In genomic region chr15:60793041-60793673, GRCm38 (mm10) we compare ENCODE assay signal across 13 mouse cellular contexts.
"Had no signal": no experiment of that assay in that cellular context is flagged by ENCODE, and none has a peak within 500 bp of the region (broad histone marks: within the 10 kb centered on the region; RNA-seq: fewer than 3 reads in every experiment).

No protein-coding gene starts in this region.

- H3K27me3 ChIP-seq: hindbrain, embryonic 12.5 days; limb, embryonic 12.5 days; liver, embryonic 13.5 days; midbrain, embryonic 13.5 days; stomach, embryonic 15.5 days had no signal

- H3K4me3 ChIP-seq: hindbrain, embryonic 12.5 days; limb, embryonic 12.5 days; liver, embryonic 13.5 days; midbrain, embryonic 13.5 days; stomach, embryonic 15.5 days had no signal

- H3K9ac ChIP-seq: hindbrain, embryonic 12.5 days; limb, embryonic 12.5 days; liver, embryonic 13.5 days; lung, embryonic 14.5 days; midbrain, embryonic 13.5 days; stomach, embryonic 15.5 days had no signal

- H3K27ac ChIP-seq: hindbrain, embryonic 12.5 days; limb, embryonic 12.5 days; liver, embryonic 13.5 days; midbrain, embryonic 13.5 days; stomach, embryonic 15.5 days had no signal

- H3K9me3 ChIP-seq: hindbrain, embryonic 12.5 days; limb, embryonic 12.5 days; liver, embryonic 13.5 days; stomach, embryonic 15.5 days had no signal

- ATAC-seq: hindbrain, embryonic 16.5 days; inflammation-experienced regulatory T-cells, adult 6 months; intestine, postnatal 0 days; midbrain, embryonic 13.5 days had no signal

- H3K36me3 ChIP-seq: hindbrain, embryonic 12.5 days; limb, embryonic 12.5 days; liver, embryonic 13.5 days; midbrain, embryonic 13.5 days; stomach, embryonic 15.5 days had no signal

- DNase-seq: layer of hippocampus, adult 9-11 months; layer of hippocampus, postnatal 36 days; liver, embryonic 13.5 days; lung, embryonic 14.5 days; right cerebral cortex, postnatal 14 days; thymus, postnatal 36 days had no signal

- H3K4me2 ChIP-seq: hindbrain, embryonic 12.5 days; limb, embryonic 12.5 days; liver, embryonic 13.5 days; lung, embryonic 14.5 days; midbrain, embryonic 13.5 days; stomach, embryonic 15.5 days had no signal

- H3K4me1 ChIP-seq: hindbrain, embryonic 12.5 days; limb, embryonic 12.5 days; liver, embryonic 13.5 days; midbrain, embryonic 13.5 days; stomach, embryonic 15.5 days had no signal
